Mouse (Mus musculus): Measurements from ENCODE around the gene Rpl21.

DNA sequence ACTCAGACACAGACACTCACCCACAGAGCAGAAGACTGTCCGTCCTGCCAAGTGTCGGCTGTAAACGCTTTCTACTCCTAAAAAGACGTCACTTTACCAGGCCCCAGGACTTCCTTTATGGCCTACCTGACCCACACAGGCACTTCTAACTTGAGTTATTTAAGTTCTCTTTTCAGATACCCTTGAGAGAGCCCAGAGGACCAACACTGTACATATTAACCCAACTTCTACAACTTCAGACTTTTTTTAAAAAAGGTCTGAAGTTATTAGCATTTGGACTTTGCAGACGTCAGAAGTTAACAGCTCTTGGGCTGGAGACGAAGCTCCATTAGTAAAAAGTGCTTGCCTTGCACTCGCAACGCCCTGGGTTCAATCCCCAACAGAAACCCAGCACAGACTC, 46.6 kb upstream of the Rpl21 start:
- TF ChIP-seq POLR2A (IDR thresholded peaks at IDR 0.05; ENCODE audit: low read depth, low read length), result no peak
- TF ChIP-seq CTCF (conservative IDR thresholded peaks at IDR 0.05; ENCODE audit: insufficient read depth, insufficient read length, low read depth, low read length), result no peak

Measured in kidney, adult 2 months (tissue).